Mouse (Mus musculus) left cerebral cortex, adult 2 months (tissue): ENCODE data around the gene Gimap4. TPM values are rescaled to one million over a fixed set of nuclear protein-coding genes. Genes with fewer than 3 reads are reported as not detected.
A peak's percentile ranks its signal among the peaks of the same experiment; 100 is the strongest.

Experiments used
- DNase-seq, 2 experiments: peaks; one replicate each; pipeline ENCODE4 v3.0.0; 2021 to 2022; ENCODE audit warnings: low spot score in 2 of 2, mixed read lengths in 1 of 2; ENCODE audit errors: extremely low spot score in 1 of 2
- H3K27ac ChIP-seq: fragments of 200-600 bp; 2 replicates; pipeline ENCODE4 v1.8.1; 2022
- H3K4me3 ChIP-seq: fragments of 200-600 bp; 2 replicates; pipeline ENCODE4 v1.8.1; 2022
- CTCF ChIP-seq: fragments of 200-600 bp; IDR thresholded peaks from 2 replicates; pipeline ENCODE4 v1.8.1; 2022; ENCODE audit warnings: antibody characterized with exemption, mild to moderate bottlenecking, moderate library complexity
- intact Hi-C: fragments of 180-260 bp; cut with DNase I; formaldehyde crosslinking; loops from one replicate; pipeline ENCODE4 v1.15.1; 2025
- total RNA-seq, 2 experiments: library from RNA; stranded (reverse); gene quantifications; 2 replicates each; pipeline ENCODE4 v1.2.3; 2021

Gimap4 gene
- total RNA-seq, 2 experiments from 2014 or later, result 0.33 TPM; not detected in 1

- no peak overlapping the region for H3K27ac ChIP-seq
- no peak for TF ChIP-seq CTCF
- H3K4me3 ChIP-seq, result no peak overlapping the region
- no peak for DNase-seq
- intact Hi-C loops, result no loop called here
Observed at GRCm38 (mm10) chr6:48720326-48720725, 36.0 kb downstream of the Gimap4 start.

GRCm38 (mm10) chr6:48723468-48723867 lies 39.1 kb downstream of the Gimap4 start:
- Histone ChIP-seq H3K4me3 (no peak overlapping the region), H3K27ac (no peak overlapping the region)
- intact Hi-C loops, result no loop called here
- DNase-seq, result no peak
- no peak for TF ChIP-seq CTCF

- Histone ChIP-seq H3K27ac (no peak overlapping the region), H3K4me3 (no peak overlapping the region)
- no peak for TF ChIP-seq CTCF
- intact Hi-C loops, result no loop called here
- DNase-seq, result peak in 1 of 2 experiments; percentile 20
Observed at GRCm38 (mm10) chr6:48725476-48725875, 41.1 kb downstream of the Gimap4 start.

GRCm38 (mm10) chr6:48727761-48728160 lies 43.4 kb downstream of the Gimap4 start:
- no peak for DNase-seq
- no peak for TF ChIP-seq CTCF
- intact Hi-C loops, result no loop called here
- Histone ChIP-seq H3K4me3 (no peak overlapping the region), H3K27ac (no peak overlapping the region)

GRCm38 (mm10) chr6:48732864-48733304 lies 48.5 kb downstream of the Gimap4 start:
- no peak overlapping the region for H3K4me3 ChIP-seq
- TF ChIP-seq CTCF, result no peak
- no peak for DNase-seq
- H3K27ac ChIP-seq, result no peak overlapping the region
- intact Hi-C loops, result no loop called here

GRCm38 (mm10) chr6:48733660-48734059 lies 49.3 kb downstream of the Gimap4 start:
- TF ChIP-seq CTCF, result no peak
- no peak overlapping the region for H3K4me3 ChIP-seq
- no peak overlapping the region for H3K27ac ChIP-seq
- intact Hi-C loops, result no loop called here
- no peak for DNase-seq

GRCm38 (mm10) chr6:48737053-48737452 lies 52.7 kb downstream of the Gimap4 start:
- DNase-seq, result no peak
- no peak for TF ChIP-seq CTCF
- H3K4me3 ChIP-seq, result no peak overlapping the region
- intact Hi-C loops, result no loop called here
- no peak overlapping the region for H3K27ac ChIP-seq

- TF ChIP-seq CTCF, result no peak
- no peak for DNase-seq
- H3K27ac ChIP-seq, result no peak overlapping the region
- intact Hi-C loops, result no loop called here
- H3K4me3 ChIP-seq, result no peak overlapping the region
Observed at GRCm38 (mm10) chr6:48737688-48738087, 53.3 kb downstream of the Gimap4 start.

GRCm38 (mm10) chr6:48738961-48739779 lies 54.8 kb downstream of the Gimap4 start, which contains the start of gene Gimap1:
TSS of gene Gimap1 (plus strand) at chr6:48739054.
- H3K27ac ChIP-seq, result no peak within 1 kb of the TSS
- H3K4me3 ChIP-seq, result peak within 1 kb of the TSS; percentile 24
- TF ChIP-seq CTCF, result no peak
- no peak for DNase-seq
- intact Hi-C loops, result no loop called here

GRCm38 (mm10) chr6:48739780-48740055 lies 55.4 kb downstream of the Gimap4 start:
- DNase-seq, result no peak
- intact Hi-C loops, result no loop called here
- no peak overlapping the region for H3K27ac ChIP-seq
- no peak for TF ChIP-seq CTCF
- no peak overlapping the region for H3K4me3 ChIP-seq

- TF ChIP-seq CTCF, result no peak
- intact Hi-C loops, result no loop called here
- DNase-seq, result no peak
- H3K27ac ChIP-seq, result no peak overlapping the region
- H3K4me3 ChIP-seq, result no peak overlapping the region
Observed at GRCm38 (mm10) chr6:48740501-48741169, 56.3 kb downstream of the Gimap4 start.

GRCm38 (mm10) chr6:48741273-48741672 lies 56.9 kb downstream of the Gimap4 start:
- Histone ChIP-seq H3K27ac (no peak overlapping the region), H3K4me3 (no peak overlapping the region)
- no peak for TF ChIP-seq CTCF
- DNase-seq, result no peak
- intact Hi-C loops, result no loop called here

Other genes starting within 250 kb of the Gimap4 start
- 10 to 100 TPM; 22.5 to 23.8 TPM for gene Zfp467, start 238.7 kb upstream of the Gimap4 start, total RNA-seq
- 1 to 10 TPM in 1 of 2 experiments, under 1 TPM in 1; 0.56 to 1.5 TPM for gene Sspo, start 236.3 kb upstream of the Gimap4 start, total RNA-seq
- gene Atp6v0e2, start 146.9 kb upstream of the Gimap4 start, total RNA-seq, result 100 to 1,000 TPM; 411 to 422 TPM
- gene Lrrc61, start 129.8 kb upstream of the Gimap4 start, total RNA-seq, result 10 to 100 TPM; 35.8 to 36.8 TPM
- 10 to 100 TPM; 12.3 to 12.8 TPM for gene Rarres2, start 111.8 kb upstream of the Gimap4 start, total RNA-seq
- not detected for gene Gm45021, start 94.9 kb upstream of the Gimap4 start, total RNA-seq
- gene Repin1, start 90.7 kb upstream of the Gimap4 start, total RNA-seq, result 10 to 100 TPM; 56.5 to 58.0 TPM
- gene Gm44965, start 90.6 kb upstream of the Gimap4 start, total RNA-seq, result not detected
- 1 to 10 TPM; 6.3 to 8.3 TPM for gene Zfp775, start 82.5 kb upstream of the Gimap4 start, total RNA-seq
- gene AI854703, start 57.8 kb upstream of the Gimap4 start, total RNA-seq, result 10 to 100 TPM; 14.9 to 17.1 TPM
- gene Gimap8, start 37.3 kb upstream of the Gimap4 start, total RNA-seq, result under 1 TPM; 0.77 to 0.81 TPM
- gene Gimap9, start 8.4 kb upstream of the Gimap4 start, total RNA-seq, result under 1 TPM; 0.57 to 0.75 TPM
- gene Gimap6, start 23.7 kb downstream of the Gimap4 start, total RNA-seq, result 1 to 10 TPM; 4.9 to 5.1 TPM
- gene Gm28053, start 34.1 kb downstream of the Gimap4 start, total RNA-seq, result 1 to 10 TPM in 1 of 2 experiments, not detected in 1; 1.9 TPM
- not detected for gene Gimap7, start 34.1 kb downstream of the Gimap4 start, total RNA-seq
- gene Gimap1, start 54.5 kb downstream of the Gimap4 start, total RNA-seq, result 1 to 10 TPM; 1.5 to 3.9 TPM
- 1 to 10 TPM in 1 of 2 experiments, under 1 TPM in 1; 0.81 to 2.1 TPM for gene Gimap5, start 61.6 kb downstream of the Gimap4 start, total RNA-seq
- not detected for gene Gimap3, start 86.3 kb downstream of the Gimap4 start, total RNA-seq
- 10 to 100 TPM; 27.9 to 34.0 TPM for gene Tmem176a, start 156.4 kb downstream of the Gimap4 start, total RNA-seq
- gene Tmem176b, start 156.9 kb downstream of the Gimap4 start, total RNA-seq, result 10 to 100 TPM; 50.5 to 51.6 TPM
- not detected for gene Aoc1, start 188.3 kb downstream of the Gimap4 start, total RNA-seq
- gene 1600015I10Rik, start 245.3 kb downstream of the Gimap4 start, total RNA-seq, result not detected